Mouse (Mus musculus) thymus, postnatal 4 days (tissue): ENCODE results near the gene Fgf18.

ENCODE experiments used
- DNase-seq: peaks from one replicate; pipeline ENCODE4 v3.0.0; 2021

The Fgf18 gene

GRCm38 (mm10) chr11:33147171-33147571 is at the start of gene Fgf18:
TSS of gene Fgf18 (minus strand) at chr11:33147400.
- peak; percentile 74 for DNase-seq

GRCm38 (mm10) chr11:33196447-33197132 is 49.4 kb upstream of the Fgf18 start:
- no peak for DNase-seq

GRCm38 (mm10) chr11:33195531-33196446 is 48.6 kb upstream of the Fgf18 start:
- no peak for DNase-seq

GRCm38 (mm10) chr11:33195061-33195460 is 47.9 kb upstream of the Fgf18 start:
- DNase-seq = no peak

GRCm38 (mm10) chr11:33193695-33194094 is 46.5 kb upstream of the Fgf18 start:
- no peak for DNase-seq

- DNase-seq = no peak
Observed at GRCm38 (mm10) chr11:33181804-33182203, 34.6 kb upstream of the Fgf18 start.

GRCm38 (mm10) chr11:33180701-33181116 is 33.5 kb upstream of the Fgf18 start:
- DNase-seq = no peak

GRCm38 (mm10) chr11:33179802-33180201 is 32.6 kb upstream of the Fgf18 start:
- DNase-seq = no peak

GRCm38 (mm10) chr11:33176525-33177245 is 29.5 kb upstream of the Fgf18 start:
- DNase-seq = peak; percentile 50

GRCm38 (mm10) chr11:33175768-33176167 is 28.6 kb upstream of the Fgf18 start:
- DNase-seq = no peak

- peak; percentile 76 for DNase-seq
Observed at GRCm38 (mm10) chr11:33170489-33170888, 23.3 kb upstream of the Fgf18 start.

- peak; percentile 99 for DNase-seq
Observed at GRCm38 (mm10) chr11:33162998-33163506, 15.9 kb upstream of the Fgf18 start, which contains the start of gene Npm1. TSS of gene Npm1 (minus strand) at chr11:33163206.

- DNase-seq = peak; percentile 80
Observed at GRCm38 (mm10) chr11:33162211-33162997, 15.2 kb upstream of the Fgf18 start.

- DNase-seq = no peak
Observed at GRCm38 (mm10) chr11:33159741-33160140, 12.5 kb upstream of the Fgf18 start.

GRCm38 (mm10) chr11:33157453-33158196 is 10.4 kb upstream of the Fgf18 start:
- no peak for DNase-seq

GRCm38 (mm10) chr11:33156436-33157015 is 9.3 kb upstream of the Fgf18 start:
- DNase-seq = no peak

- no peak for DNase-seq
Observed at GRCm38 (mm10) chr11:33154459-33154858, 7.3 kb upstream of the Fgf18 start.

GRCm38 (mm10) chr11:33152997-33153396 is 5.8 kb upstream of the Fgf18 start:
- no peak for DNase-seq

GRCm38 (mm10) chr11:33151780-33152145 is 4.6 kb upstream of the Fgf18 start:
- DNase-seq = no peak

GRCm38 (mm10) chr11:33151128-33151779 is 4.1 kb upstream of the Fgf18 start:
- no peak for DNase-seq

GRCm38 (mm10) chr11:33150364-33150763 is 3.2 kb upstream of the Fgf18 start:
- no peak for DNase-seq
